Mouse (Mus musculus) hindbrain, embryonic 16.5 days (tissue): ENCODE results near the gene B3gnt2. TPM values are rescaled to one million over a fixed set of nuclear protein-coding genes. Genes with fewer than 3 reads are reported as not detected.

Source experiments
- ATAC-seq: fragments of 200-750 bp; cut with Nextera tagmentation; 2 replicates; pipeline ENCODE4 v1.8.0; 2017; ENCODE audit warnings: moderate TSS enrichment, moderate library complexity
- H3K27ac ChIP-seq: fragments of 300-500 bp; sonication (generic); 2 replicates; pipeline ENCODE4 v1.5.1; 2014; ENCODE audit warnings: low read depth, mild to moderate bottlenecking, control low read depth, low read length, moderate library complexity
- H3K27me3 ChIP-seq: fragments of 300-500 bp; sonication (generic); replicated peaks from 2 replicates; pipeline ENCODE4 v1.6.1; 2014; ENCODE audit warnings: low read length; ENCODE audit not compliant: control insufficient read depth, insufficient read depth
- H3K36me3 ChIP-seq: fragments of 300-500 bp; sonication (generic); 2 replicates; pipeline ENCODE4 v1.6.1; 2014; ENCODE audit warnings: mild to moderate bottlenecking, low read length, moderate library complexity, mixed read lengths; ENCODE audit not compliant: control insufficient read depth, insufficient read depth
- H3K4me1 ChIP-seq: fragments of 300-500 bp; sonication (generic); 2 replicates; pipeline ENCODE4 v1.6.1; 2014; ENCODE audit warnings: low read depth, low read length; ENCODE audit not compliant: control insufficient read depth, insufficient read depth
- H3K4me2 ChIP-seq: fragments of 300-500 bp; sonication (generic); 2 replicates; pipeline ENCODE4 v1.6.1; 2014; ENCODE audit warnings: mild to moderate bottlenecking, low read length, control low read depth, moderate library complexity
- H3K4me3 ChIP-seq: fragments of 300-500 bp; sonication (generic); 2 replicates; pipeline ENCODE4 v1.5.1; 2014; ENCODE audit warnings: mild to moderate bottlenecking, low read length, control low read depth, moderate library complexity
- H3K9ac ChIP-seq: fragments of 300-500 bp; sonication (generic); 2 replicates; pipeline ENCODE4 v1.6.1; 2014; ENCODE audit warnings: low read depth, mild to moderate bottlenecking, control low read depth, low read length, moderate library complexity
- H3K9me3 ChIP-seq: fragments of 300-500 bp; sonication (generic); 2 replicates; pipeline ENCODE4 v1.6.1; 2014; ENCODE audit warnings: mild to moderate bottlenecking, low read length, moderate library complexity; ENCODE audit not compliant: control insufficient read depth
- WGBS: fragments of 180-500 bp; shearing (Covaris S2); extraction: QIAGEN DNeasy Blood & Tissue Kit; methylation state at CpG from one replicate; pipeline ENCODE4 v1.1.7; 2014; 5-methylcytosine and 5-hydroxymethylcytosine counted together
- polyA plus RNA-seq: library from polyadenylated mRNA; unstranded; fragments of >200 nt; fragmentation: Nextera tagmentation; extraction: Ambion mirVana; gene quantifications from 2 replicates; pipeline ENCODE4 v1.2.1, GENCODE M21; 2015

Gene B3gnt2
- polyA plus RNA-seq, 1 experiment from 2014 or later, result 2.7 TPM

GRCm38 (mm10) chr11:22718036-22718435, 142.7 kb downstream of the B3gnt2 start:
- Histone ChIP-seq H3K4me3 (no peak overlapping the region), H3K4me1 (no peaks in the 10 kb centered on the region), H3K9me3 (no peaks in the 10 kb centered on the region), H3K27ac (no peak overlapping the region), H3K36me3 (no peaks in the 10 kb centered on the region), H3K27me3 (no peaks in the 10 kb centered on the region), H3K9ac (no peak overlapping the region), H3K4me2 (no peak overlapping the region)
- ATAC-seq, result no peak
- WGBS, result 97% methylated on average over 7 of the region's 7 CpGs

DNA sequence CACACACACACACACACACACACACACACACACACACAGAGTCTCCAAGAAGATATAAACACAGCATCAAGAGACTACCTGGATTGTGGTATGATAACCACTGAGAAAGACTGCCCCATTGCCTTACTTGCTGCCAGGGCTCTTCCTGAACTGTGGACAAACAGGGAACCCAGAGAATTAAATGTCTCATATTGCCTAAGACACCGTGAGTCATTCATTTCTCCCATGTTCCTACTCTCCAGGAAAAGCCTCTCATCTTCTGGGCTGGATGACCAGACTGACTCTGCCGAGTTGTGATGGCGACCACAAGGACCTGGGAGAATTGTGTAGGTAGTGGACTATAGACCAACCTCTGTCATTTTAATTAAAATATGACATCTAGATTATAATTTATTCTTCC, 149.4 kb downstream of the B3gnt2 start:
- H3K9me3 ChIP-seq, result no peaks in the 10 kb centered on the region
- no peaks in the 10 kb centered on the region for H3K27me3 ChIP-seq
- ATAC-seq, result no peak
- H3K27ac ChIP-seq, result no peak overlapping the region
- H3K9ac ChIP-seq, result no peak overlapping the region
- H3K4me1 ChIP-seq, result no peaks in the 10 kb centered on the region
- H3K36me3 ChIP-seq, result no peaks in the 10 kb centered on the region
- WGBS, result 91% methylated on average over 3 of the region's 3 CpGs
- H3K4me3 ChIP-seq, result no peak overlapping the region
- no peak overlapping the region for H3K4me2 ChIP-seq

- Histone ChIP-seq H3K4me2 (no peak overlapping the region), H3K4me1 (no peaks in the 10 kb centered on the region), H3K4me3 (no peak overlapping the region), H3K27ac (no peak overlapping the region), H3K36me3 (no peaks in the 10 kb centered on the region), H3K9ac (no peak overlapping the region), H3K9me3 (no peaks in the 10 kb centered on the region), H3K27me3 (no peaks in the 10 kb centered on the region)
- peak; percentile 95 for ATAC-seq
- WGBS, result 98% methylated on average over 2 of the region's 2 CpGs
Observed at GRCm38 (mm10) chr11:22710596-22710995, 150.2 kb downstream of the B3gnt2 start.

Other genes starting within 250 kb of the B3gnt2 start
- 7.8 and 9.7 TPM in 2 replicates for gene Zrsr1, start 111.0 kb upstream of the B3gnt2 start, polyA plus RNA-seq
- gene Gm28048, start 121.1 kb upstream of the B3gnt2 start, polyA plus RNA-seq, result 5.4 TPM in 2 replicates
- gene Commd1, start 121.4 kb upstream of the B3gnt2 start, polyA plus RNA-seq, result 236 and 237 TPM in 2 replicates
- 263 and 273 TPM in 2 replicates for gene Cct4, start 129.6 kb upstream of the B3gnt2 start, polyA plus RNA-seq
- 4.6 and 5.7 TPM in 2 replicates for gene Fam161a, start 146.6 kb upstream of the B3gnt2 start, polyA plus RNA-seq